Mouse (Mus musculus) monocyte, adult 2 months (primary cell): ENCODE measurements around the gene Srsf7.
"Not testable (repeated sequence)": the region's sequence is repeated elsewhere in the genome, so short reads cannot be mapped to it uniquely, and the experiment has no call there.

Experiments used
- DNase-seq, 2 experiments: peaks; one replicate each; pipeline ENCODE4 v3.0.0; 2022; ENCODE audit warnings: low spot score in 2 of 2, low read depth in 1 of 2

The Srsf7 gene

DNA sequence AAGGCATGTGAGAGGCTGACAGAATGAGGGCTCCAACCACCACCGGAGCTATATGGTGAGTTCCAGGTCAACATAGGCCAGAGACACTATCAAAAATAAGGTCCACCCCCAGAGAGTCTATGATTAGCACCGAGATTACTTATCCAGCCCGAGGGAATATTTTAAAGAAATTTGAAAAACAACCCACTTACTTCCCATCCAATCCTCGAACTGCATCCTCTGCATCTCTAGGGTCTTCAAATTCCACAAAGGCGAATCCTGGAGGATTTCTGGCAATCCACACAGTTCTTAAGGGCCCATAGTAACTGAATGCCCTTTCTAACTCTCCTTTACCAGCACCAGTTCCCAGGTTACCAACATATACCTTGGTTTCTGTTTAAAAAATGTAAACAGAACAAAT is 1.4 kb downstream of the Srsf7 start:
- DNase-seq = no peak

DNA sequence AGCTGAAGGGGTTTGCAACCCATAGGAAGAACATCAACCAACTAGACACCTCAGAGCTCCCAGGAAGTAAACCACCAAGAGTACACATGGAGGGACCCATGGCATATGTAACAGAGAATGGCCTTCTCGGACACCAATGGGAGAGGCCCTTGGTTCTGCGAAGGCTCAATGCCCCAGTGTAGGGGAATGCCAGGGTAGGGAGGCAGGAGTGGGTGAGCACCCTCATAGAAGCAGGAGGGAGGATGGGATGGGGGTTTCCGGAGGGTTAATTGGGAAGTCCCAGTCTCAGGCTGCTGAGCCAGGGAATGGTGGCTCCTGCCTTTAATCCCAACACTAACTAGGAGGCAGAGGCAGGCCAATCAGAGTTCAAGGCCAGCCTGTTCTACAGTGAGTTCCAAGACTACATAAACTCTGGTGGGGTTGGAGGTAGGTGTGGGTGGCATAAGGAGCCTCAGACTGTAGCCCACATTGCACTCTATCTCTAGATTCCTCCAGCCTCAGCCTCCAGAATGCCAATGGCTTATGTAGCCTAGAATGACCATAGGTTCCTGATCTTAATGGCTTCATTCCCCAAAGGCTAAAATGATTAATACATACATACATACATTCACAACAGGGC is 7.8 kb downstream of the Srsf7 start:
- DNase-seq = no peak

DNA sequence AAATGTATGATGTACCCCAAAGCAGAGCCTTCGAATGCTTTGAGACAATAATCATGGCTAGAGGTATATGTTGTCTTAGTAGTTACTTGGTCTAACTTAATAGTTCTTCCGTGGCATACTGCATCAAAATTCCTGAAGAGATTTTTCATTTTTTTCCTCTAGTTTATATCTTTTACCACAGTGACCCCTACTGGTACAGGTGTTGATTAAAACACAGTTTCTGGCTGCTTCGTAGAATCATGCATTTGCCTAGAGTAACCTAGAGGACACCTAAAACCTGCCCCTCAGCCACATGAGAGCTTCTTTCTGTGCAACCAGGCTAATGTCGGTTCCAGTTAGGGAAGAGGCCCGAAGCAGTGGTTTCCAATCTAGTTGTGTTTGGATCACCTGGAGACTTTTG is 14.0 kb downstream of the Srsf7 start:
- no peak for DNase-seq

DNA sequence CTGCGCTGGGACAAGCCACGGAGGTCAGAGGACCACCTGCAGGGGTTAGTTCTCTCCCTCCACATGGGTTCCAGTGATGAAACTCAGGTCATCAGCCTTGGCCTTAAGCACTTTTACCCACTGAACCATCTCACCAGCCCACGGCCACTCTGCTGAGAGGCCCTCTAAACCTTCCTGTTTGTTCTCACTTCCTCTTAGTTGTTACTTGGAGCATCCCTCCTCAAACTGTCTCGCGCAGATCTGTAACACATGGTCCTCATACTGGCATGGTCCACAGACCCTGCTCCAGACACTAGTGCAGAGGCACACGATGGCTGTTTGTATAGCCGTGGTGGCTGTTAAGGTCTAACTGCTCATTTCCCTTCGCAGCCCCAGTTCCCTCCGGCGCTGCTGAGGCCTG is 23.5 kb downstream of the Srsf7 start:
- no peak for DNase-seq

DNA sequence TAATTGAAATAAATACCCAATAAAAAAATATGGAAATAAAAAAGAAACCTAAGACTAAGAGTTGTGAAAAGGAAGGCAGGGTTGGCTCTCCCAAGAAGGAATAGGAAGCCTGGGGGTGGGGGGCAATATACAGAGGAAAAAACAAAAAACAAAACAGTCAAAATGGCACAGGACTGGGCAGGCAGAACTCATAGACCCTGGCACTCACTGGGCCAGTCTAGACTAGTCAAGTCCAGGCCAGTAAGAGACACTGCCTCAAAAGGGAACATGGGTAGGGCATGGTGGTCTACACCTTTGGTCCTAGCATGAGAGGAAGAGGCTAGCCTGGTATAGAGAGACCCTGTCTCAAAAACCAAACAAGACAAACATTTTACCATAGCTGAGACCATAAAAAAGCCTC is 26.6 kb downstream of the Srsf7 start:
- DNase-seq = no peak

DNA sequence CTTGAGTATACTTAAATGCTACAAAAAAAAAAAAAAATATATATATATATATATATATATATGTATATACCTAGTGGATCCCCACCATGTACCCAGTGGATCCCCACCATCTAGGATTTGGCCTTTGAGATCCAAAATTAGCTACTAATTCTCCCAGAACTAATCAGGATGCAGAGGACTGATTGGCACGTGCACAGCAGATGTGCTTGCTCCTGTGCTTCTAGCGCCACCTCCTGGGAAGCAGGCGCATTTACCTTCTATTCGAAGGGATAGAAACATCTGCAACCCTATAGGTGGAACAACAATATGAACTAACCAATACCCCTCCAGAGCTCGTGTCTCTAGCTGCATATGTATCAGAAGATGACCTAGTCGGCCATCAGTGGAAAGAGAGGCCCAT is 27.1 kb downstream of the Srsf7 start:
- DNase-seq = peak; percentile 32 to 33

DNA sequence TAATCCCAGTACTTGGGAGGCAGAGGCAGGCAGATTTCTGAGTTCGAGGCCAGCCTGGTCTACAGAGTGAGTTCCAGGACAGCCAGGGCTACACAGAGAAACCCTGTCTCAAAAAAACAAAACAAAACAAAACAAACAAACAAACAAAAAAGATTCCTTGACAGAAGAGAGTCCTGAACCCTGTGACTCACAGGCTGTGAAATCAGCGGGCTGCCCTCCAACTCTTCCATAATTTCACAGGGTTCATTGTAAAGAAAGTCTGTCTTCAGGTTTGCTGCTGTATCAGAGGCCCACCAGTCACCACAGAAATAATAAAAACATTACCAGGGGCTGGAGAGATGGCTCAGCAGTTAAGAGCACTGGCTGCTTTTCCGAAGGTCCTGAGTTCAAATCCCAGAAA is 28.3 kb downstream of the Srsf7 start:
- not testable (repeated sequence) for DNase-seq

DNA sequence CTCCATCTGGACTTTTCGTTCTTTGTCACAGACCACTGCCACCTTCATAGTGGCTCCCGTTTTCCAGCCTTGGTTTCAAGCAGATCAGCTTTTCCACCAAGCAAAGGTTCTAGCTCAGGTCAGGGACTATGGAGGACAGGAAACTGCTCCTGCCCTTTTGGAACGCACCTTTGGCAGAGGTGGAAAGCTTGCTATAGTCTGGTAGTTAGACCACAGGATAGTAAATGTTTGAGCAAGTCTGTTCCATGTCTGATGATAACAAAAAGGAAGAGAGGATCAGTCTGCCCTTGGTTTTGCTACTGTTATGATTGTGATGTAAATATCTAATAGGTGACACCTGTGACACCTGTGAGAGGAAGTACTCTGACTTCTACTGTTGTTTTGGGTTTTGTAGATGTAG is 31.1 kb downstream of the Srsf7 start:
- no peak for DNase-seq

DNA sequence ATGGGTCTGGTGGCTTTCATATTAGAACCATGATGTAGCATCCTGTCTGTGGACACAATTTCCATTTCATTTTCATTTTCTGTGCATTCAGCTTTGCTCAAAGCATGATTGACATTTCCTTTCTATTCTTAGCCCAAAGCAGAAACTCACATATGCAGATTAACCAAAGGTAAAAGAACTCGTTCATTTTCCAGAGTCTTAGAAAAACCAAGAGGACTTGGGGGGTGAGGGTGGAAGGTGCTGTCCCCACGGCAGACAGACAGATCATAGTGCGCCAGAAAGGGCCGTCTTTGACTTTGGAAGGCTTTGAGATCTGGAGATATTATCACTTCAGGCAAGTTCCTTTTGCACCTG is 31.7 kb downstream of the Srsf7 start:
- no peak for DNase-seq

DNA sequence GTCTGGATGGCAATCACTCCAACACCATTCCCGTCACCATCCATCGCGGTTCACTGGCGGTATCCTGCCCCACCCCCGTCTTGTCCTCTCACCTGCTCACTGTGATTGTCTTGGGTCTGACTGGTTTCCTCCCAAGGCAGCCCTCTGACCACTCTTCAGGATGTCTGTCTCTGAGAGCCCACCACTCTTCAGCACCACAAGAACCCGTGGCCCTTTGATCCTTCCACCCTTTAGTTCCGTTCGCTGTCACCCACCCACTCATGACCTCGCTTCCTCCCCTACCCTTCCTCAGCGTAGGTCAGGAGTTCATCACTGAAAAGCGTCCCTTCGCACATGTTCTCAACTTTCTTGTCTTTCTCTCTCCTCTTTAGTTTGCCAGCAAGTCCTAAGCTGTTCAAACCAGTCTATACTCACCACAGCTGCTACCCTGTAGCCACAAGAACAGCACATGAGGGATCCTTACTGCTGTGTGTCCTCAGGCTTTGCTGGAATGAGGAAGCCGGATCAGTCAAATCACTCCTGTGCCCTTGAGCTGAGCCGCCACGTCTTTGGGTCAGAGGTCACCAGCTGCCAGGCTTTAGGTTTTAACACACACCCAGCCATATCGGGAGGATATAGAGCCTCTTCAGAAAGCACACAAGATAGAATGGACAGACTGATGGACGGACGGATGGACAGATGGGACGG is 32.3 kb downstream of the Srsf7 start:
- peak in 1 of 2 experiments; percentile 23 for DNase-seq

DNA sequence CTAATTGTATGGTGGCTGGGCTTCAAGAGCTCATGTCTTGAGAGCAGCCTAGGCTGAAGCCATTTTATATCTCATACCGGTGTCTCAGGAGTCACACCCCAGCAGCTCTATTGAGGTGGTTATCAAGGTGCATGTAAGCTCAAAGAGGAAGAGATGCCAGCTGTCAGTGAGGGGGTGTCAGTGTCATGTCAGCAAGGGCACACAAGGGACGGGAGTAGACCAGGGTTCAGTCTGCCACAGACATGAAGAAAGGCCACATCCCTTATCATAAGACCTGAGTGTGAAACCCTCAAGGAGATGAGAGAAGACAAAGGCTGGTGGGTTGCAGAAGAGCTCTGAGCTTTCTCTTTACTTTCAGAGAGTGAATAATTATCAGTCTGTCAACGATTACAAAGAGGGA is 33.0 kb downstream of the Srsf7 start:
- DNase-seq = no peak

DNA sequence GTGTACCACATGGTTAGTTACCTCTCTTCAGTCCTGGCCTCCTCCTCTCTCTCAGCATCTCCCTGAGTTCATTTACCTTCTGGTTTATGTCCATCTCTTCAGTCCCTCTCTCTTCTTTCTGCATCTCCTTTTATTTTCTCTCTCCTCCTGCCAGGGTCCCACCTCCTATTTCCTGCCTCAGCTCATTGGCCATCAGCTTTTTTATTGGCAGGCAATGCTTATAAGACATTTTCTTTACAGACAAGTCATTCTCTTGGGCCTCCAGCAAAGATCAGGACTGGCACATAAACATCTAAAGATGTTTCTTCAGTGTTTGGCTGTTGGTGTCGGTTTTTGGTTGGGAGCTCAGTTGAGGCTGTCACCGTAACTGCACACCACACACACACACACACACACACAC is 33.4 kb downstream of the Srsf7 start:
- no peak for DNase-seq

DNA sequence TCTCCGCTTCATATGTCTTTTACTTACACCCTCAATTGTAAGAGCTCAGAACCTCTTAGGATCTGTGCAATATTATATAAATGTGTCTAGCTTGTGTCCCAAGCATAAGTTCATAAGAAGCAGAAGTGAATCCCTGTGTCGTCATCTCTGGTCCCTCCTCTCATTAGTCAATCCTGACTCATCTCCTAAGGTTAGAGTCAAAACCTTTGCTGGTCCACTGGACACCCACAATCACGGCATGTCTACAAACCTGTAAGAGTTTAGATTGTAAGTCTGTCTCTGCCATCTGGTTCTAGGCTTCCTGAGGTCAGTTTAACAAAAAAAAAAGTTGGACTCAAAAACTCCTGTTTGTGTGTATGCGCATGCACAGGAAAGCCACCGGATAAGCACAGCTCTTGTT is 34.3 kb downstream of the Srsf7 start:
- DNase-seq = peak; percentile 62 to 71

DNA sequence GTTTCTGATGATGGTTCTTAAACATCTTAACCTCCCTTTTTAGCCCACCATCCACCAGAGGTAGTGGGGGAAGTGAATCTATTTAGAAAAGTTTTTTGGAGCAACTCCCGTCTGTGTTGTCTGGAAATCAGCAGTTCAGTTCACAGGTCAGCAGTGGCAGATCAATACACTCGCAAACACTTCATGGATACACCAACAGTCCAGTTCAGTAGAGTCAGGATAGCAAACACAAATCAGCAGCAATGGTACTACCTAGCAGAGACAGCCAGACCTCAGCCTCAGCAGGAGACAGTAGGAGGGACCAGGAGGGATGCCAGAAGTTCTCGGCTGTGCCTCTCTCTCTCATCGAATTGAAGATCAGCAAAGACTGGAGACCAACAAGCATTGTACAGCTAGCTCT is 35.2 kb downstream of the Srsf7 start:
- DNase-seq = no peak

DNA sequence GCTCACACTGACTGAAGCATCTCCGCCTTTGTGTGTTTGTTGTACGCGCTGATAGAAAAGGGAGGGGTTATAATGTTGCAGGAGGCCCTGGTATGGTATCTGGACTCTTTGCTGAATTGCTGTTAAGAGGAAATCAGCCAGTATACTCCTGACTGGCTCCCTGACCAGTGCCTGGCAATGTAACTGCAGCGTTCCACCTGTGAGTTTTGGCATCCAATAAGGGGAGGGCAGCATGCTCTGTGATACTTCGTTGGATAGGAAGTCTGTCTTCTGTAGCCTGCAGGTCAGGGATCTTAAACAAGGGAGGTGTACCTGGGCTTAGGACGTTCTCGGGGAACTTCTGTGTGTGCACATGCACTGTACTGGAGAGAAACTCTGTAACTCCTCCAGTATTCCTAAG is 36.2 kb downstream of the Srsf7 start:
- no peak for DNase-seq

DNA sequence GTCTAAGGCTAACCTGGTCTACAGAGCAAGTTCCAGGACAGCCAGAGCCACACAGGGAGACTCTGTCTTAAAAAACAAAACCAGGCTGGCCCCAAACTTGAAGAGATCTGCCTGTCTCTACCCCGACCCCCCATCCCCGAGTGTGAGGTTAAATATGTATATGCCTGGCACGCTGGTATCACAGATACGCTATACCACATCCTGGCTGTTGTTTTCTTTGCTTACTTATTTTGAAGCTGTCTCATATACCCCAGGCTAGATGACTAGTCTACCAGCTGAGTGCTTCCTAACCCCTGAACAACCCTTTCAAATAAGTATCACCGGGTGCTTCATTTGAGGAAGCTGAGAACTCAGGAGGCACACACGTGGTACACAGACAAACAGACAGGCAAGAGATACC is 37.3 kb downstream of the Srsf7 start:
- DNase-seq = no peak

DNA sequence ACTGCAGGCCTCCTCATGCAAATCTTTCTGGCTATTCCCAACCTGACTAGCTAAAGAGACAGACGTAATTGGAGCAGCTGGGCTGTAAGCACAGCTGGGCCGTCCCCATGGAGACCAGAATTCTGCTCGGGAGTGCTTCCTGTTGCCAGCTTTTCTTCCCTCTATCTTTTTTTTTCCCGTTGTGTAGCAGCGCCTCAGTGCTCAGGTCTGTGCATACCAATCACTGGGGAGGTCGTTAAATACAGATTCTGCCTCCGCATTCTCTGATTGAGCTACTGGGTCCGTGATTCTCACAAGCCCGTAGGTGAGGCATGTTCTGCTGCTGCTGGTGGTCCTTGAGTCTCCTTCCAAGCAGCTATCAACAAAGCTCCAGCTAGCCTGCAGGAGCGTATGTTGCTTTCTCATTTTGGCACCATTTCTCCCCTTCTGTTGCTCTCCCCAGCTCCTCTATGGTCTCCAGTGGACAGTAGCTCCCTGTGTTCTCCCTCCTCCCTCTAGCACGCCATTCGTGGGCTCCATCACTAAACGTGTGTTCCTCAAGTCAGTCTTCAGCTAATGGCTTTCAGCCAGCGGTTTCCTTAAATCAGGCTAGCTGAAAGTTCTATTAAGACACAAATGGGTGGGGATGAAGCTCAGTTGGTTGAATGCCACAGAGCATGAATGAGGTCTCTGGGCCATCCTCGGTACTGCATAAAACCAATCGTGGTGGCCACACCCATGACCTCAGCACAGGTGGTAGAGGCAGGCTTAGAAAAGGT is 38.5 kb downstream of the Srsf7 start:
- DNase-seq = no peak

DNA sequence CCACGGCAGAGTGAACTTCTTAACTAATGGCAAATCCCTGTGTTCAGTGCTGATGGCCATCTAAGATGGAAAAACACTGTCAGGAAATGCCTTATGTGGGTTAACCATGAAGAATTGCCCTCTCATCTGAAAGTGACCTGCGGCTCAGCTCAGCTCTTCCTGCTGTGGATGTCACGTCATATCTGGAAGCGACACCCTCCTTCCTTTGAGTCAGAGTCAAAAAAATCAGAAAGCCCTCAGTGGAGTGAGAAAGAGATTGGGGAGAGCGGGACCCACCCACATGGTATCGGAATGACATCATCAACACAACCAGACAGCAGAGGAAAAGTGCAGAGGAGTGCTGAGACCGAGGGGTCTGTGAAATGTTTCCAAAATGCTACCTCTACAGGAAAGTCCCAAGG is 39.3 kb downstream of the Srsf7 start:
- DNase-seq = no peak

DNA sequence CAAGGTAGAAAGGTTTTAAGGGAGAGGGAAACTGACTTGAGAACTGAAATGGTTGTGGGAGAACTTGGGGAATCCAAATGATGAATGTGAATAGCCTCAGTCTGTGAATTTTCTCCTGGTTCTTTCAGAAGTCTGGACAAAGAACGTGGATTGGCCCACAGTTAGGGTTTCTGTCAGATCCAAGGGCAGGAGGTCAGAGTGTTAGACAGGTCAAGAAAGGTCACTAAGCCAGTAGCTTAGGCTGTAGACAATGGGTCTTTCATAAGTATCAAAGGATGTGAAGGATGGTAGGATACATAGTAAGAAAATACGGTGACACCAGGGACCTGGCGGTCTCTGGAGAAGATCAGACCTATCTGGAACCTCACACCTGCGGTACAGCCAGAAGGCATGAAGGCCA is 39.7 kb downstream of the Srsf7 start:
- no peak for DNase-seq

DNA sequence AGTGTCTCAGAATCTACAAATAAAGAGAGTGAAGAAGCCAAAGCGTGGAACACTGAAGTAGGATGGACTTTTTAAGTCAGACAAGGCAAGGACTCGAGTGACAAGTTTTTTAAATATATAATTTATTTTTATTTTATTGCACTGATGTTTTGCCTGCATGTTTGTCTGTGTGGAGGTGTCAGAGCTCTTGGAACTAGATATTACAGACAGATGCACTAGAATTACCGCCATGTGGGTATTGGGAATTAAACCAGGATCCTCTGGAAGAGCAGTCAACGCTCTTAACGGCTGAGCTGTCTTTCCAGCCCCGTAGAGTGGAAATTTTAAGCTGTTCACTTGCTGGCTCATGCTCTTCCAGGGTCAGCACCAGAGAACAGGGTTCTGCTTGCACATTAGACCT is 40.8 kb downstream of the Srsf7 start:
- no peak for DNase-seq

DNA sequence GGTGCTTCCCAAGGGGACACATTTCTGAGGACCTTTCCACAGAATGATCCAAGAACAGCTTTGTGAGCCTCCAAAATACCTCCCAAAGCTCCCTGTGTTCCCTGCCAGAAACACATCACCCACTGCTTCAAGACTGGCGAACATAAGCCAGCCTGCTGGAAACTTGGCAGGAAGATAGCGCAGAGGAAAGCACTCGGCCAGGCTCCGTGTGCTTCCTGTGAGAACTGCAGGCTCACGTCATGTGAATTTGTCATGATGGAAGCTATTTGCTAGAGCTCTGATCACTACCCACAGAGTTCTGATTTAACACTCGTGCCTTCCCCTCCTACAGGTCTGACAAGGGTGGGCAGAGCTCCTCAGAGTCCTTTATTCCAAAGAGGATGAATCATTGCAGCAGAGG is 41.4 kb downstream of the Srsf7 start:
- no peak for DNase-seq

DNA sequence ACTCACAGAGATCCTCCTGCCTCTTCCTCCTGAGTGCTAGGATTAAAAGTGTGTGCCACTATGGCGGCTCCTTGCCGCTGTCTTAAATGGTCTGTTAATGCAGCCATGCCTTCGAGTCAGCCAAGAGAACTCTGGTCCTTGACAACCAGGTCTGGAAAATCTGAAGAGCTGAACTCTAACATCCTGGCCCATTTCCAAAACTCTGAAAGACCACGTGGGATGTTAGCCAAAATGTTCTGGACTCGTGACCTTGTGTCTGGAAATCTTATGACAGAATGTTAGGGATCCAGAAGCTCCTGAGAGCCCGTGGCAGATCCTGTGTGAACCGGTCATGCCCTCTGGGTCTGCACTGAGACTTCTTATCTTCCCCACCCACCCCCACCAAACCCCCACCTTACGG is 43.1 kb downstream of the Srsf7 start:
- no peak for DNase-seq

DNA sequence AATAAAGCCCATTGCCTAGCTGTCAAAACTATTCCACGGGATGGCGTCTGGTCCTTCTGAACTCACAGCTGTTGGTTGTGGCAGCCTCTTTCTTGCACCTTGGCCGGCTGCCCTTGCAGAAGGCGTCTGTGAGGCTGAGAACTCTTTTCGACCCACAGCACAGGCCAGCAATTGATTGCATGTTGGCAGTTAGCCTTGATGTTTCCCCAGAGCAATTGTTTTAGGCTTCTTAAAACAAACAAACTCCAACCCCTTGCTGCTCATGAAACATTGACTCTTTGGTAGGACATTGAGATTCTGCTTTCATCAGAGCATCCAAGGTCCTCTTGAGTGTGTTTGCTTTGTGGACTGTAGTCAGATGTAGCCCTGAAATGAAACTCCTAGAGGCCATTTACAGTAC is 46.7 kb downstream of the Srsf7 start:
- no peak for DNase-seq
